Mouse (Mus musculus) thymus, adult 18-20 months (tissue): ENCODE results near the gene Slc22a14.
"Not testable (repeated sequence)": the region's sequence is repeated elsewhere in the genome, so short reads cannot be mapped to it uniquely, and the experiment has no call there.

Source experiments
- DNase-seq, 2 experiments: peaks; one replicate each; pipeline ENCODE4 v3.0.0; 2022; ENCODE audit warnings: mixed read lengths in 2 of 2

The Slc22a14 gene

DNA sequence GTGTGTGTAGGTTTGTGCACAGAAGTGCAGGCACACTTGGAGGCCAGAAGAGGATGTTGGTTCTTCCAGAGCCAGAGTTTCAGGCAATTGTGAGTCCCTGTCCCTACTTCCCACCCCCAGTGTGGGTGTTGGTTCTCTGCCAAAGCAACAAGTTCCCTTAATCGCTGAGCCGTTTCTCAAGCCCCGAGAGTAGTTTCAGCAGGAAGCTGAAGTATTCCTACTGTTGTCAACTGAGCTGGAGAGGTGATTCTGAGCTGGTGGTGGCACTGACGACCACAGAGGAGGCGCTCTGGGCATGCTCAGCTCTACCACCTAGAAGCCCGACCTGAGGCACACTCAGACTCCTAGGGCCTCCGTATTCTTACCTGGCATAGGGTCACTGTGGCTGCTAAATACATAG is at the start of gene Slc22a14:
TSS of gene Slc22a14 (minus strand) at position 270 of the 400 bp plus-strand sequence.
- no peak for DNase-seq

DNA sequence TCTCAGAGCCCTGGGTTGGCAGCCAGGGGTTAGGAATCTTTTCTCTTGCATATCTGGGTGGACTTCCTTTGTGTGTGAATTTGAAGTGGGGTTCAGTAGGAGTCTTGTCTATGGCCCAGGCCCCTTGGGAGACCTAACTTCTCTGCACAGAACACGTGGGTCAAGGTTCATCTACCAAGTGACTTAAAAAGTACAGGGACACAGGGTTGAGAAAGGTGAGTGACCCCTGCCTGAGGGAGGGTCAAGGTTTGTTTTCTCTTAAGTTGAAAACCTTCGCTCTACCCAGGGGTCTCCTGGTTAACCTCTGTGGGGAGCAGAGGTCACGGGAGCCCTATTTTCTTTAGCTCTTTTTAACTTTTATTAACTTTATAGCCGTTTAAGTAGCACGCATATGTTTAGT is 44.5 kb upstream of the Slc22a14 start:
- DNase-seq = no peak

DNA sequence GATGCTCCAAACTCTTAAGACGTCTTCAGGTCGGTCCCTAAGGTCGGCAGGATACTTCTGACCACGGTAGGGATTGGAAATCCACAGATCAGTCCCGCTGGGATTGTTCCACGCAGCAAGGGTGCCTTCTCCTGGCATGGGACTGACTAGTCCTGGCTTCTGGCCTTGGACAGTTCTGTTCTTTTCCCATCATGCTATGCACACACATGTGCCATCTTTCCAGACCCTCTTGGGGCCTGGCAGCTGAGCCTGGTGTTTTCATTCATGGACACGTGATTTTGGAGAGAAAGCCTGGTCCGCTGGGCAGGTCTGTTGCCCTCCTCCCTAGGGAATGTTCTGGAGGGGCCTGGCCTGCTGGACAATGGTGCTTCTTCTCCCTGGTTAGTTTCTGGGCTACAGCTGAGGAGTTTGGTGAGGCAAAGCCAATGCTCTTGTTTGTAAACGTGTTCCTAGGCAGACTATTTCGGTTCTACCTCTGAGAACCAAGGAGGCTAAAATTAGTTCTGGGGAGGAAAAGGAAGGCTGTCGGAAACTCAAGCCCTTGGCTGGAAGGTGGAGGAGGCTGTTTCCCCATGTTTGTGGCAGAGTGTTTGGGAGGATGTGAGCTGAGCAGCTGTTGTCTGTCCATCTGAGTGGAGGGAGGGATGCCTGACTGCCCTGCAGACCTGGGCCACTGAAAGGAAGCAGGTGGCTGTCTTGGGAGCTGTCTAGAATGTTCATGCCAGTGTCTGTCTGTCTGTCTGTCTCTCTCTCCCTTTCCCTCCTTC is 43.7 kb upstream of the Slc22a14 start:
- DNase-seq = no peak

DNA sequence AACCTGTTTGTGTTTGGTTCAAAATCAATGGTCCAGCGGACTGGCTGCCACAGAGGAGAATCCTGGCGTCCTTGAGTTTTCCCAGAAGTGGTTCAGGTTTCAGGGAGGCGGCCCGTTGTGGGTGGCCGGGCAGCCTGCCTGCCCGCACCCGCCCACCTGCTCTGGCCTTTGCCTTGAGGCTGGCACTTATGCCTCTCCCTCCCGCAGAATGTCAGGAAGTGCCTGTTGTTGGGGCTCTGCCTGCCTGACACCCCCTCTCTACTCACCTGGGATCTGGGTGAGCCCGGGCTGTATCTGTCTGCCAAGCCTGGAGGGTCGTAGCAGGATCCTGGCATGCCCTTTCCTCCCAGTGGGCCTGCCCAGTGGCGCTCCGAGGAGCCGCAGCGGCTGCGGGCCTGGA is 42.5 kb upstream of the Slc22a14 start:
- no peak for DNase-seq

DNA sequence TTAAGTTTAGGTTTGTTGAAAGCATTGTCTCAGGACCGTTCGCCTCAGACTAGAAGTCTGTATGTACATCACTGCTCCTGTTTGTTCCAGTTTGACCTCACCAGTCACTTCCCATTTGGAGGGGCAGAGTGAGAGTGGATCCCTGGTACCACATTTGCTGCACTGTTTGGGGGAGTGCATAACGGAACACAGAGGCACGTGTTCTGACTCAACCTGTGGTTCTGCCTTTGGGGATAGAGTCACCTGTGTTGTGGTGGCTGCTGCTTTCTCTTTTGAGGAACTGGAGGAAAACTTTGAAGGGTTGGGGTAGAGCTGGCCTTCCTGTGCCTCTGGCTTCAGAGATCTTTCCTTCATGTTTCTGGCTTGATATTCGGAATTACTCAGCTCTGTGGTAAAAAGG is 38.7 kb upstream of the Slc22a14 start:
- DNase-seq = no peak

DNA sequence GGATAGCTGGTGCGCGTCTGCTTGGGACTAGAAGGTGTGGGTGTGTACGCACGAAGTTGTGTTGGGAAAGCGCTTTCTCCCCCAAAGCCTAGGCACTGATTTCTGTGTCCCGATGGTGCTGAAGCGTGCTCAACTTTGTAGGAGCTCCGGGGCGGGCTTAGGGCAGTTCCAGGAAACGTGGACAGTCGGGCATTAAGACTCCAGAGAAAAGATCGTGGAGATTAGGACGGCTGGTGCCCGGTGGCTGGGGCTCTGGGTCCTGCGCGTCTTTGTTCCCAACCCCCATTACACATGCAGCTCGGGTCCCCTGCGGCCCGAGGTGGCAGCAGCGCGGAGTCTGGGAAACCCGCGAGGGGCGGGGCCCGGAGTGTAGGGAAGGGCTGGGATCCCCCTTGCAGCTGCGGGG is 37.9 kb upstream of the Slc22a14 start:
- DNase-seq = peak in 1 of 2 experiments; percentile 21

DNA sequence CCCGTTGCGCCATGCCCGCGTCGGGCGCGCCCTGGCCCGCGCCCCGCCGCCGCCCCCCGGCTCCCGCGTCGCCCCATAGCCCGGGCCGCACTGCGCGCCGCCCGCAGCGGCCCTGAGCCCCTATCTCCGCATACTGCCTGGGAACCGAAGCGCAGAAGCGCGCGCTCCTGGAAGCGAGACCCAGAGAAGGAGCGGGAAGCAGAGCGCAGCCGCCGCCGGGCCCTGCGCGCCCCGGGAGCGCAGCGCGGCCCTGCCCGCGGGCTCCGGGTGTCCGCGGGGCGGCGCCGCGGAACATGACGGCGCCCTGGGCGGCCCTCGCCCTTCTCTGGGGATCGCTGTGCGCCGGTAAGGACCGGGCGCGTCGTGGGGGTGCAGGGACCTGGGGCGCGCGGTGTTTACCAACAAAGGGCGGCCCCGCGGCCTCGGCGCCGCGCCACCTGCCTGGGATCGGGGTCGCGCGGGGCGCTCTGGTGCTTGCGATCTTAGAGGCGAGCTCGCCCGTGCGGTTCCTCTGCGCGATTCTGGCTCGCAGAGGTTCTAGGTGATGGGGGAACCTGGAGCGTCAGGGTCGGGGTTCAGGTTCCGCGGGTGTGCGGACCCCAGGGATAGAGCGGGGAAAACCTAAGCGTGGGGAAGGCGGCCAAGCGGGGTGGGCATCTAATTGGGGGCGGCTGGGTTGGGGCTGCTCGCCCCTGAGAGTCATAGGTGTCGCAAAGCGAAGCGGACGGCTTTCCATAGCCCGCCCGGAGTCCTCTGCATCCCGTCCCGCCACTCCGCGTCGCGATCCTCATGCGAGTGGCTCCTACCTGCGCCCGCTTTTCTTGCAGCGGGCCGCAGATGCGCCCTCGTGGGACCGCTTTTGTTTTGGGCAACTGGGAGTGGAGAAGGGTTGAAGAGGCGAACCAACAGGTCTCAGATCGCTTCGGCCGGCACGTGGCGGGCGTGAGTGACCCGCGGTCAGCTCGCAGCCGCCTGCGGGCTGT is 37.2 kb upstream of the Slc22a14 start:
- DNase-seq = peak; percentile 17 to 27

DNA sequence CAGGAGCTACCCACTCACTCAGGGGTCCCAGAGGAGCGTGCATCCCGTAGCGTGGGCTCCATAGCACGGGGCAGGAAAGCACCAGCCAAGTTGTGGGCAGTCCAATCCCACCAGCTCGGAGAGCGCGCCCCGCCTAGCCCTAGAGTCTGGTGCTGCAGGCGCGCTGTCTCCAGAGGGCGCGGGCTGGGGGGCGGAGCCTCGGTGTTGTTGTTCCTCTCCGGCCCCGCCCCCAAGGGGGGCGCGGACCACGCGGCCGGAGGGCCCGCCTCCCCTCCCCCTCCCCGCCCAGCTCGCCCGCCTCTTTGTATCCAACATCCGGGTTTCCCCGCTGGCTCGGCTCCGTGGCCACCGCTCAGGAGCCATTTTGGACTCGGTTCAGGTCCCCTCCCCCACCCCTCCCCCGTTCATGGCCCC is 36.5 kb upstream of the Slc22a14 start, which contains the start of gene Acvr2b:
TSS of gene Acvr2b (plus strand) at position 318 of the 414 bp plus-strand sequence.
- DNase-seq = peak; percentile 84 to 87

DNA sequence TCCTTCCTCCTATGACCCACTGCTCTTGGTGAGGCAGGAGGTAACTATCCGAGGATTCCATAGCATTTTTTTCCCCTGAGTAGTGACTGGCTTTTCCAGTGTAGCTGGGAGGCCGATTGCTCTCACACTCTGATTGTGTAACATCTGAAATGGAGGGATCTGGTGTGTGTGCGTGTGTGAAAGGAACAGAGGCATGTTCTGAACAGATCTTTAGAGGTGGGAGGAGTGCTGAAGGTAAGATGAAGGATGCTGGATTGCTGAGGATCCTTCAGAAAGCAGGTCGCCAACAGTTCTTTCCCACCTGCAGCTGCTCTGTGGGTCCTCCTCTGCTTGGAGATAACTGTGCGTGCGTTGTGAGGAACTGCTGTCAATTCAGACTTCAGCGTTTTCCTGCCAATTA is 36.0 kb upstream of the Slc22a14 start:
- DNase-seq = peak in 1 of 2 experiments; percentile 6

DNA sequence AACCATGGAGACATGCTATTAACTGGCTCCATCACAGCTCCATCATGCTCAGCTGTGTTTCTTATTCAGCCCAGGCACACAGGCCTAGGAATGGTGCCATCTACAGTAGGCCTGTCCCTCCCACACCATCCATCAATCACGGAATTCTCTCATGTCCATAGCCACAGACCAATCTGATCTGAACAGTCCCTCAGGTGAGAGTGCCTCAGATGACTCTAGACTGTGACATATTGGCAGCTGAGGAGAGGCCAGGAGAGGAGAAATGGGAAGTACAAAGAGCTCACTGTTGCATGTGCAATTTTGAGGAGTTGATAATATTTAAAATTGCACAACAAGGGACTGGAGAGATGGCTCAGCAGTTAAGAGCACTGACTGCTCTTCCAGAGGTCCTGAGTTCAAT is 29.5 kb upstream of the Slc22a14 start:
- DNase-seq = no peak

DNA sequence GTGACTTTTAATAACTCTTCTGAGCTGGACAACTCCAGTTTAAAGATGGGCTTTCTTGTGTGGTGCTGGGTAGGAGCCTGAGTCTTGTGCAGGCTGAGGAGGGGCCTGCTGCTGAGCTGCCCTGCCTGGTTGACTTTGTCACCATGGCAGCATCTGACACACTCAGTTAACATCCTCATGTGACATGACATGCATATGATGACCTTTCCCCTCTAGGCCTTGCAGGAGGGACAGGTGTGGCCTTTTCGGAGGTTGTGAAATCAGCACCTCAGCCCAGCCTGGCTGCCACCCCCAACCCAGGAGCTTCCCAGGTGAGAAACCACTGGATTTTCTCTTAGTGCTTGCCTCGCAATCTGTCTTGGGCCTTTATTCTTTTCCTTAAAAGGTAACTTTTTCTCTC is 24.9 kb upstream of the Slc22a14 start:
- no peak for DNase-seq

DNA sequence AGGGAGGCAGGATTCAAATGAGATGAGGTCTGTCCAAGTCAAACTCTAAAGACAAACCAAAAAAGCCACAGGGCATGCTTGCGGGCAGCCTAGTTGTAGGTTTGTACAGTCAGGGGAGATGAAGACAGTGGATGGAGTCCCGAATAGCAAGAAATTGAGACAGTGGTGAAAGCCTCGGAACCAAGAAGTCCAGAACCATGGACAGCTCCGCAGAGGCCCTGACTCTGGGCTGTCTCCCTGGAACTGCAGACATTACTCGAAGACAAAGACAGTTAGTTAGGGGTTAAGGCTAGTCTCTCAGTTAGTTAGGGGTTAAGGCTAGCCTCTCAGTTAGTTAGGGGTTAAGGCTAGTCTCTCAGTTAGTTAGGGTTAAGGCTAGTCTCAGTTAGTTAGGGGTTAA is 23.6 kb upstream of the Slc22a14 start:
- no peak for DNase-seq

DNA sequence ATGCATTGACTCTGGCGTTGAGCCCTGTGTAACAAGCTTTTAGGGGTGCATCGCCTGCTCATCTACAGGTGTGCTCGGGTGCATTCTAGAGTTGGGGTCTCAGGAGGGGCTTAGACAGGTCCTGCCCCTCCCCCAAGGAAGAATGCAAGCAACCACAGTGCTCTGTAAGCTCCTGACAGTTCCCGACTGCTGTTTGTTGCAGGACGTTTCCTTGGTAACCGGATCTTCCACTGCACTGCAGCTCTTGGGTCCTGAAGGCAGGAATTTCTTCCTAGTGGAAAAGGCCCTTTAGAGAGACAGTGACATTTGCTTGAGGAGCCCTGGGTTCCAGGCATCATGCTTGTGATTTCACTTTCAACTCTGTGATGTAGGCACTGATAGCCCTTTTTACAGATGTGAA is 17.2 kb upstream of the Slc22a14 start:
- DNase-seq = no peak

DNA sequence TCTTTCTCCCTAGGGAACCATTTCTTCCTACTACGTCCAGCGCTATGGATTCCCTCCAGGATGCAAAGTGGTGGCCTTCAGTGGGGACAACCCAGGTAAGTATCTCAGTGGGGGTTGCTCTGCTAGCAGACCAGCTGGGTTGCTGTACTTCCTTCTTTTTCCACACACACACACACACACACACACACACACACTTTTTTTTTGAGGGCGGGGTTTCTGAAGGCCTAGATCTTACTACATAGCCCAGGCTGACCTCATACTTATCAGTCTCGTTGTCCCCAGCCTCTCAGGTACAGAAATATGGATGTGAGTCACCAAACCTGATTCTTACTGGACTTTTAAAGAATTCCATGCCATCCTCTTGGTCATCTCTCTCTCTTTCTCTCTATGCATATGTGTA is 12.9 kb upstream of the Slc22a14 start:
- DNase-seq = no peak

DNA sequence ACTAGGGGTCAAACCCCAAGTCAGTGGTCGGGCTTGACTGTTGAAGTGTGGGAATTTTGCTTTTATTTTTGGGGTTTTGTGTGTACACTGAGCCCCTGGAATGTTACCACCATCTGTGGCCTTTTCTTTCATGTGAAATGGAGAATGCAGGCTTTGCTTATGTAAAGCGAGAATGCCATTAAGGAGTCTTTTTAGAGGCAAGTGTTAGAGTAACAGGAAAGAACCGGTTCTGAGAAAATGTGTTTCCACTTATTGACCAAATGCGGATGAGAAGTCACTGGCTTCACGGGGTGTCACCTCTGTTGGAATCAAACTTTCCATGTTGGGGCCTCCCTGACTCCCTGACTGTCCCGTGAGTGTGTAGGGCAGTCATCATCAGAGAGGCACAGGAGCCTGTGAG is 10.2 kb upstream of the Slc22a14 start:
- no peak for DNase-seq

DNA sequence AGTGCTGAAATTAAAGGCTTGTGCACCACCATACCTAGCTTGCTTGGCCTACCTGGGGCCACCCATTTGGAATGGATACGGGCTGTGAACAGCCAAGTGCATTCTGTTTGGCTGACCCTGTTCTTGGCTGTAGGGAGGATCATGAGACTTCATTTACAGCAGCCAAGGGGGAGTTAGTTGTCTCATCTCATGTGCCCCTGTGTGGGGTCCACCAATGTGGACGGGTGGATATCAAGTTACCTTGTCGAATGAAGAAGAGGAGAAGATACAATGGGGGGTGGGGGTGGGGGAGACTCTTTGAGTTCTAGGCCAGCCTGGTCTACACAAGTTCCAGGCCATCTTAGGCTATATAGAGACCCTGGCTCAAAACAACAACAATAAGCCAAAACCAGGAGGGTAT is 9.7 kb upstream of the Slc22a14 start:
- no peak for DNase-seq

DNA sequence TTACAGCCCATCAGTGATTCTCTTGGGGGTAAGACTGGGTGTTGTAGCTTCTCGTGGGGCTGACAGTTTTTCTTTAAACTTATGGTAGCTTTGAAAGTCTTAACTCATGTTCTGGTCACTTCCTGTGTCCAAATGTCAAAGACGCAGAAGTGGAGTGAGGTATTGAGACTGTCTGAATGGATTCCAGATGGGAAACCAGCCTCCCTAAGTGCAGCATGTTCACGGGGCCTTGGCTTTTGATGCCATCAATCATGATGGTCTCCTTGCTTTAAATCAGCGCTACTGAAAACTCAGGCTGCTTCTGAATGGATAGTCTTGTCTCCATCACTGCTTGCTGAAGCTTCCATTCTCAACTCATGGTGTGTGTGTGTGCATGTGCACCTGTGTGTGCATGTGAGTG is 5.9 kb upstream of the Slc22a14 start:
- no peak for DNase-seq

DNA sequence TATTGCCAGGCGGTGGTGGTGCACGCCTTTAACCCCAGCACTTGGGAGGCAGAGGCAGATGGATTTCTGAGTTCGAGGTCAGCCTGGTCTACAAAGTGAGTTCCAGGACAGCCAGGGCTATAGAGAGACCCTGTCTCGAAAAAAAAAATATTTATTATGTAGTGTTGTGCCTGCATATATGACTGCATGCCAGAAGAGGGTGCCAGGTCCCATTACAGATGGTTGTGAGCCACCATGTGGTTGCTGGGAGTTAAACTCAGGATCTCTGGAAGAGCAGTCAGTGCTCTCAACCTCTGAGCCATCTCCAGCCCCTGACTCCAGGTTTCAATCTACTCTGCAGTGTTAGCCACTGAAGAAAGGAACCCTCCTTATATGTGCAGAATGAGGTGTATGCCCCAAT is 5.4 kb upstream of the Slc22a14 start:
- not testable (repeated sequence) for DNase-seq

DNA sequence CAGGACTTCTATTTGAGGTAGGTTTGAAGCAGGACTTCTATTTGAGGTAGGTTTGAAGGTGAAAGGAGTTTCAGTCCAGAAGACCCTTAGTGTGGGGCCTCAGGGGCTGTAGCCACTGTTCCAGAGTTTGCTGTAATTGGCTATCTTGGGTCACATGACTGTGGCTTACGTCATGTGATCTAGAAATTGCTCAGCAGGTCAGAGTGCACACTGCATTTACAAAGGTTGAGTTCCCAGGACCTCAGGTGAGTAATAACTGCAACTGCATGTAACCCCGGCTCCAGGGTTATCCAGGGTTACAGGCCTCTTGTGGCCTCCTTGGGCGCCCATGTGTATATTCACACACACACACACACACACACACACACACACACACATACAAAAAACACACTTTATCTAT is 3.0 kb upstream of the Slc22a14 start:
- DNase-seq = no peak

DNA sequence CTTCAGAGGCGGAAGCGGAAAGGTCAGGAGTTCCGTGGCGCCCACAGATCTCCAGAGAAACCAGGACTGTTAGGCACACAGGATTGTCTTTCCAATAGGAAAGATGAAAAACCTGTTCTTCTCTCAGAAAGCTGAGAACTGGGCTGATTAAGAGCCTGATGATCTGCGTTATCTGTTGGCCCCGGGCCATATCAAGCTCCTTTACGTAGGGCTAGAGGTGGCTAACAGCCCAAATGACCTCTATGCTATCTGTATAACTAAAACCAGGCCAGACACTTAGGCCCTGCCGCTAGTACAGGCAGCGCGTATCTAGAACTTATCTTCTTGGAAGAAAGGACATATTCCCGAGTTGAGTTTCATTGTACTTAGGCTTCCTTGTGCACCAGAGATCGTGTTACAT is 2.1 kb downstream of the Slc22a14 start:
- DNase-seq = no peak

DNA sequence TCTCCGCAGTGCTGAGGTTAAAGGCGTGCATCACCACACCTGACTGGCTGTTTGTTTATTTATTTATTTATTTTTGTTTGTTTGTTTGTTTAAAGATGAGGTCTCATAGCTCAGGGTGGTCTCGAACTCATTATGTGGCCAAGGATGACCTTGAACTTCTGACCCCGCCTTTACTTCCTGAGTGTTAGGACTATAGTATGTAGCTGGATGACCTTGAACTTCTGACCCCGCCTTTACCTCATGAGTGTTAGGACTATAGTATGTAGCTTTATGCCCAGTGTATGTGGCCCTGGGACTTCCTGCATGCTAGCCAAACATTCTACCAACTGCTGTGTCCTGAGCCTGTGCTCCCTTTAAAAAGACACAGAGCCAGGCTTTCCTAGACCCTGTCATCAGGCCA is 3.9 kb downstream of the Slc22a14 start:
- no peak for DNase-seq

DNA sequence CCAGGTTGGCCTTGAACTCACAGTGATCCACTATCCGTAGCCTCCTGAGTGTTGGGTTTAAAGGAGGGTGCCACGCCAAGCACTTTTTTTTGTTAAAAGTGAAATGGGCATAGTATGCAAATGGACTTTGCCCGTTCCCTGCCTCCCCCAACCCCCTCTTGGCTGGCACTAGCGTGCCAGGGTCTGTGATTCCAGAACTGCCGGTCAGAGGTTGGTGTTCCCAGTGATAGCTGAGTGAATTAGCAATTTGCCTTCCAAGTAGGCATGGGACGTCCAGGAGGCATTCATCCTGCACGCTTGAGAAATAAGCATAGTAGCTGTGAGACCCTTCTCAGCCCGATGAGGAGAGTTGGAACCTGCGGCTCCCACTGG is 7.3 kb downstream of the Slc22a14 start:
- DNase-seq = no peak

DNA sequence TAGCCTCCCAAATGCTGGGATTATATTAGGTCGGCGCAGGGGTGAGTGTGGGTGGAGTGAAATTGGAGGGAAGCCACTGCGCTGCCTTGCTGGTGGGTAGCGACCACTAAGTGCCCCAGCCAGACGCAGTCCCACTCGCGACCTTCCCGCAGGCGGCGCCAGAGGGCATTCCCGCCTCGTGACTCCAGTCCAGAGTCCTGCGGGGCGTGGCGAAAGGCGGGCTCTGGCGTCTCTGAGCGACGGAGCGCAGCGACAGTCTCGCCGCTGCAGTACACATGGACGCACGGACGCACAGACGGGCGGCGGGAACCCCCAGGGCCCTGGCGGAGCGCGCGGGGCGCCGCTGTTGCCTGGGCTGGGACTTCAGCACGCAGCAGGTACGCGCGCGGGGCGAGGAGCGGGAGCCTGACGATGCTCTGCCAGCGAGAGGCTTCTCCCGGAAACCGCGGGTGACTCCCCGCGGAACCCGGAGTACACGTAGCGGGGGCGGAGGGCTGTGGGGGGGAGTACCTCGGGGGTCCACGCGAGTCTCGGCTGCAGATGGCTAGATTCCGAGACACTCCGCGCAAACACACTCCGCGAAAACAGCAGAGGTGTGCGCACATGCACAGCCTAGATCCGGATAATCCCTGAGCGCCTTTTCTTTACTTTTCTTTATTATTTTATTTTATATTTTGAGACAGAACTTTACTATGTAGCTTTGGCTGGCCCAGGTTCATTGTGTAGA is 7.9 kb downstream of the Slc22a14 start, which contains the start of gene Xylb:
TSS of gene Xylb (plus strand) at position 51 of the 727 bp plus-strand sequence.
- peak; percentile 80 for DNase-seq
